Mouse (Mus musculus) MEL (cell line): ENCODE results near the gene Tsc22d1. TPM values are rescaled to one million over a fixed set of nuclear protein-coding genes. Genes with fewer than 3 reads are reported as not detected.

Experiments used
- DNase-seq: peaks from one replicate; pipeline ENCODE4 v3.0.0; 2011; ENCODE audit warnings: low read depth, low spot score
- H3K27ac ChIP-seq: 2 replicates; pipeline ENCODE4 v1.5.1; 2012; ENCODE audit warnings: low read depth, mild to moderate bottlenecking, control low read depth, low read length, moderate library complexity; ENCODE audit not compliant: control insufficient read depth
- H3K27me3 ChIP-seq, 2 experiments: fragments of 150-350 bp in 1 of 2; sonication (generic) in 1 of 2; 2 replicates each; pipeline ENCODE4 v1.6.1; 2012; ENCODE audit warnings: low read length in 2 of 2, mild to moderate bottlenecking in 2 of 2, improper control_type of control experiment in 1 of 2, moderate library complexity in 1 of 2; ENCODE audit not compliant: insufficient read depth in 2 of 2, control insufficient read depth in 1 of 2
- H3K36me3 ChIP-seq, 2 experiments: 2 replicates each; pipeline ENCODE4 v1.6.1; 2012 to 2014; ENCODE audit warnings: low read length in 2 of 2, improper control_type of control experiment in 1 of 2, inconsistent platforms in 1 of 2, mild to moderate bottlenecking in 1 of 2; ENCODE audit not compliant: insufficient read depth in 2 of 2, control insufficient read depth in 1 of 2
- H3K4me1 ChIP-seq, 2 experiments: fragments of 150-350 bp in 1 of 2; sonication (generic) in 1 of 2; 2 replicates each; pipeline ENCODE4 v1.6.1; 2012; ENCODE audit warnings: low read length in 2 of 2, improper control_type of control experiment in 1 of 2, mild to moderate bottlenecking in 1 of 2; ENCODE audit not compliant: insufficient read depth in 2 of 2, control insufficient read depth in 1 of 2
- H3K4me3 ChIP-seq, 2 experiments: fragments of 150-350 bp in 1 of 2; sonication (generic) in 1 of 2; 2 replicates each; pipeline ENCODE4 v1.5.1; 2012; ENCODE audit warnings: low read depth in 2 of 2, low read length in 2 of 2, mild to moderate bottlenecking in 2 of 2, moderate library complexity in 2 of 2, control low read depth in 1 of 2, improper control_type of control experiment in 1 of 2; ENCODE audit not compliant: control insufficient read depth in 1 of 2, insufficient read depth in 1 of 2
- H3K79me2 ChIP-seq: 2 replicates; pipeline ENCODE4 v1.6.1; 2012; ENCODE audit warnings: mild to moderate bottlenecking, low read length, moderate library complexity; ENCODE audit not compliant: control insufficient read depth, poor library complexity, insufficient read depth
- H3K9ac ChIP-seq: 2 replicates; pipeline ENCODE4 v1.6.1; 2012; ENCODE audit warnings: low read depth, mild to moderate bottlenecking, control low read depth, low read length, moderate library complexity; ENCODE audit not compliant: control insufficient read depth, poor library complexity, severe bottlenecking
- H3K9me3 ChIP-seq: fragments of 150-350 bp; sonication (generic); replicated peaks from 2 replicates; pipeline ENCODE4 v1.6.1; 2012; ENCODE audit warnings: mild to moderate bottlenecking, low read length, improper control_type of control experiment, moderate library complexity; ENCODE audit not compliant: insufficient read depth
- ELF1 ChIP-seq: IDR thresholded peaks from 2 replicates; pipeline ENCODE4 v1.6.1; 2014; ENCODE audit warnings: low read depth, mild to moderate bottlenecking, inconsistent platforms, low read length, improper control_type of control experiment, moderate library complexity
- GATA1 ChIP-seq: IDR thresholded peaks from 2 replicates; pipeline ENCODE4 v1.6.1; 2011; ENCODE audit warnings: low read depth, low read length, improper control_type of control experiment
- JUND ChIP-seq: IDR thresholded peaks from 2 replicates; pipeline ENCODE4 v1.6.1; 2011; ENCODE audit warnings: low read depth, mild to moderate bottlenecking, improper control_type of control experiment, low read length
- KAT2A ChIP-seq: conservative IDR thresholded peaks from 2 replicates; pipeline ENCODE4 v1.6.1; 2012; ENCODE audit warnings: low read depth, low read length, improper control_type of control experiment, inconsistent platforms
- MEF2A ChIP-seq: IDR thresholded peaks from 2 replicates; pipeline ENCODE4 v1.6.1; 2014; ENCODE audit warnings: low read depth, mild to moderate bottlenecking, inconsistent platforms, low read length, improper control_type of control experiment; ENCODE audit not compliant: poor library complexity, insufficient replicate concordance, severe bottlenecking; ENCODE audit errors: extremely low read depth
- NELFE ChIP-seq: IDR thresholded peaks from 2 replicates; pipeline ENCODE4 v1.6.1; 2011; ENCODE audit warnings: low read depth, low read length, improper control_type of control experiment
- POLR2AphosphoS2 ChIP-seq: IDR thresholded peaks from 2 replicates; pipeline ENCODE4 v1.6.1; 2011; ENCODE audit warnings: low read length, improper control_type of control experiment
- POLR2AphosphoS5 ChIP-seq: IDR thresholded peaks from 2 replicates; pipeline ENCODE4 v1.6.1; 2012; ENCODE audit warnings: low read depth, borderline replicate concordance, mild to moderate bottlenecking, inconsistent platforms, low read length, moderate library complexity, mixed read lengths
- RAD21 ChIP-seq: IDR thresholded peaks from 2 replicates; pipeline ENCODE4 v1.6.1; 2011; ENCODE audit warnings: mild to moderate bottlenecking, low read depth, low read length, improper control_type of control experiment
- RCOR1 ChIP-seq: IDR thresholded peaks from 2 replicates; pipeline ENCODE4 v1.6.1; 2012; ENCODE audit warnings: low read depth, mild to moderate bottlenecking, inconsistent platforms, low read length, improper control_type of control experiment
- SIN3A ChIP-seq: IDR thresholded peaks from 2 replicates; pipeline ENCODE4 v1.6.1; 2012; ENCODE audit warnings: low read length, improper control_type of control experiment, inconsistent platforms
- SMC3 ChIP-seq: IDR thresholded peaks from 2 replicates; pipeline ENCODE4 v1.6.1; 2011; ENCODE audit warnings: low read depth, low read length, improper control_type of control experiment
- TBP ChIP-seq: IDR thresholded peaks from 2 replicates; pipeline ENCODE4 v1.8.0; 2011; ENCODE audit warnings: low read depth, low read length, improper control_type of control experiment
- TCF12 ChIP-seq: IDR thresholded peaks from 2 replicates; pipeline ENCODE4 v1.6.1; 2014; ENCODE audit warnings: low read depth, mild to moderate bottlenecking, inconsistent platforms, low read length, improper control_type of control experiment, moderate library complexity
- UBTF ChIP-seq: IDR thresholded peaks from 2 replicates; pipeline ENCODE4 v1.6.1; 2012; ENCODE audit warnings: low read depth, mild to moderate bottlenecking, inconsistent platforms, low read length, improper control_type of control experiment, moderate library complexity, borderline replicate concordance; ENCODE audit not compliant: insufficient read depth
- USF1 ChIP-seq: IDR thresholded peaks from 2 replicates; pipeline ENCODE4 v1.6.1; 2014; ENCODE audit warnings: low read depth, mild to moderate bottlenecking, inconsistent platforms, low read length, improper control_type of control experiment, moderate library complexity
- USF2 ChIP-seq, 2 experiments: IDR thresholded peaks; 2 replicates each; pipeline ENCODE4 v1.6.1; 2011 to 2012; ENCODE audit warnings: improper control_type of control experiment in 2 of 2, low read length in 2 of 2, borderline replicate concordance in 1 of 2, inconsistent platforms in 1 of 2, low read depth in 1 of 2, mild to moderate bottlenecking in 1 of 2; ENCODE audit not compliant: insufficient read depth in 1 of 2
- ZC3H11A ChIP-seq: IDR thresholded peaks from 2 replicates; pipeline ENCODE4 v1.6.1; 2012; ENCODE audit warnings: low read depth, mild to moderate bottlenecking, inconsistent platforms, low read length, improper control_type of control experiment
- ZNF384 ChIP-seq: IDR thresholded peaks from 2 replicates; pipeline ENCODE4 v1.6.1; 2012; ENCODE audit warnings: low read depth, mild to moderate bottlenecking, inconsistent platforms, low read length, improper control_type of control experiment
- polyA plus RNA-seq, 2 experiments: library from polyadenylated mRNA; stranded (reverse) in 1 of 2; unstranded in 1 of 2; fragments of >175 nt in 1 of 2; fragments of >200 nt in 1 of 2; gene quantifications; 2 replicates each; pipeline versions ENCODE4 v1.2.1 to v1.2.4; 2012; ENCODE audit warnings: low replicate concordance in 2 of 2, low read depth in 1 of 2; ENCODE audit not compliant: insufficient read length in 2 of 2, insufficient read depth in 1 of 2, missing spikeins in 1 of 2
- total RNA-seq: library from RNA; depleted of rRNA; stranded (reverse); fragments of 300-350 nt; gene quantifications from 2 replicates; pipeline ENCODE4 v1.2.3, GENCODE M21; 2012

The Tsc22d1 gene
- total and polyA plus RNA-seq, 3 experiments: 7.6 to 15.9 TPM; not detected in 1

GRCm38 (mm10) chr14:76425986-76426530 lies 11.3 kb downstream of the Tsc22d1 start:
- no peaks in the 10 kb centered on the region for H3K9me3 ChIP-seq
- H3K36me3 ChIP-seq: no peaks in the 10 kb centered on the region
- no peaks in the 10 kb centered on the region for H3K79me2 ChIP-seq
- no peak overlapping the region for H3K27ac ChIP-seq
- H3K27me3 ChIP-seq: no peaks in the 10 kb centered on the region
- TF ChIP-seq ELF1 (no peak), TBP (no peak), USF1 (no peak), POLR2AphosphoS2 (no peak), USF2 (IDR thresholded peaks at IDR 0.05; ENCODE audit: borderline replicate concordance in 1 of 2, insufficient read depth in 1 of 2, low read depth in 1 of 2, low read length in 2 of 2) (no peak), ZNF384 (no peak), RCOR1 (no peak), NELFE (no peak), RAD21 (no peak), JUND (no peak), KAT2A (no peak)
- no peaks in the 10 kb centered on the region for H3K4me1 ChIP-seq
- DNase-seq: no peak
- H3K4me3 ChIP-seq: no peak overlapping the region
- no peak overlapping the region for H3K9ac ChIP-seq

DNA sequence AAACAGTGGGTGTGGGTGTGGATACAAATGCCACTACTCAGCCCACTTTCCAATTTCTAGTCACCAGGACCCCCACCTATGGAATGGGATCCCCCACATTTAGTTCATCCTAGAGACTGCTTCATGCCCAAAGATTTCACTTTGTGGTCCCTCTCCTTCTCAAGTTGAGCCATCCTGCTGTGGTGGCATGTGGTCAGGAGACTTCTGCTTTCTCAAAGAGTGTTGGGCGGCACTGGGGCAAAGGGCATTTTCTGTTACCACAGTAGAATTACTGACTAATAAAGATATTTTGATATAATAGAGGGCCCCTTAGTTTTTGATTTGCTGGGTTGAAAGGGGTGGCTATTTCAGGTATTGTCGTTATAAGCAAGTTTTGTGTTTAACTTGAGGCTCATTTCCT lies 14.1 kb downstream of the Tsc22d1 start:
- no peaks in the 10 kb centered on the region for H3K9me3 ChIP-seq
- no peaks in the 10 kb centered on the region for H3K4me1 ChIP-seq
- no peaks in the 10 kb centered on the region for H3K36me3 ChIP-seq
- no peak for DNase-seq
- H3K9ac ChIP-seq: no peak overlapping the region
- H3K27me3 ChIP-seq: no peaks in the 10 kb centered on the region; a peak in 1 of 4 replicates
- H3K27ac ChIP-seq: no peak overlapping the region
- H3K79me2 ChIP-seq: no peaks in the 10 kb centered on the region
- H3K4me3 ChIP-seq: no peak overlapping the region
- TF ChIP-seq SMC3: no peak
- TF ChIP-seq UBTF: no peak
- TF ChIP-seq USF2 (IDR thresholded peaks at IDR 0.05; ENCODE audit: borderline replicate concordance in 1 of 2, insufficient read depth in 1 of 2, low read depth in 1 of 2, low read length in 2 of 2): no peak
- TF ChIP-seq POLR2AphosphoS5: no peak
- TF ChIP-seq GATA1: no peak
- TF ChIP-seq RCOR1: no peak
- TF ChIP-seq ZNF384: no peak
- no peak for TF ChIP-seq KAT2A
- TF ChIP-seq TCF12: no peak
- no peak for TF ChIP-seq SIN3A
- no peak for TF ChIP-seq MEF2A
- TF ChIP-seq ZC3H11A: no peak
